Mouse (Mus musculus): ENCODE measurements around the gene Gm20388. TPM values are rescaled to one million over a fixed set of nuclear protein-coding genes. Genes with fewer than 3 reads are reported as not detected.
A peak's percentile ranks its signal among the peaks of the same experiment; 100 is the strongest.
"Not testable (repeated sequence)": the region's sequence is repeated elsewhere in the genome, so short reads cannot be mapped to it uniquely, and the experiment has no call there.

The Gm20388 gene
- polyA plus RNA-seq, 1 experiment from 2014 or later = not detected

- WGBS (ENCODE audit: insufficient replicate concordance) = 1% methylated on average over 76 of the region's 76 CpGs
These were observed 3301.9 kb downstream of the Gm20388 start, which contains the start of the genes Chmp1a and Spata33 for GRCm38 (mm10) chr8:123212321-123213117. TSS of gene Chmp1a (minus strand) at chr8:123212763. TSS of gene Spata33 (plus strand) at chr8:123212832.

GRCm38 (mm10) chr8:123213118-123213772 is 3302.6 kb downstream of the Gm20388 start:
- peaks cover 3% of the 10 kb centered on the region; the same call in 1 of the 2 replicates for H3K27me3 ChIP-seq
- H3K27ac ChIP-seq = 0 out of 2 replicates have a peak overlapping the region, but pooled peaks have one; percentile 19
- ATAC-seq (ENCODE audit: low read depth) = peak; percentile 18; the same call in 1 of the 2 replicates
- H3K9ac ChIP-seq = peak overlapping the region; percentile 98
- H3K4me3 ChIP-seq (replicated peaks) = peak overlapping the region; percentile 99
- peak overlapping the region; percentile 96 for H3K4me2 ChIP-seq
- peaks cover 24% of the 10 kb centered on the region for H3K36me3 ChIP-seq
- no peaks in the 10 kb centered on the region for H3K9me3 ChIP-seq (replicated peaks)
- H3K4me1 ChIP-seq (replicated peaks) = peaks cover 22% of the 10 kb centered on the region
- WGBS (ENCODE audit: insufficient replicate concordance) = 22% methylated on average over 22 of the region's 22 CpGs
- no peak for DNase-seq

More at GRCm38 (mm10) chr8:123212321-123213117, 3301.9 kb downstream of the Gm20388 start, which contains the start of the genes Chmp1a and Spata33:
- Histone ChIP-seq H3K4me3 (replicated peaks) (peak within 1 kb of the TSS; percentile 99), H3K27ac (peak within 1 kb of the TSS; percentile 87), H3K4me1 (replicated peaks) (peaks cover 22% of the 10 kb centered on the region), H3K9me3 (replicated peaks) (no peaks in the 10 kb centered on the region), H3K9ac (peak within 1 kb of the TSS; percentile 98), H3K27me3 (peaks cover 3% of the 10 kb centered on the region; the same call in 1 of the 2 replicates), H3K36me3 (peaks cover 32% of the 10 kb centered on the region), H3K4me2 (peak within 1 kb of the TSS; percentile 96)
- DNase-seq (peak; percentile 84), ATAC-seq (ENCODE audit: low read depth) (peak; percentile 89)

- WGBS (ENCODE audit: insufficient replicate concordance) = 29% methylated on average over 3 of the region's 3 CpGs
These were observed 3304.8 kb downstream of the Gm20388 start for GRCm38 (mm10) chr8:123215430-123215829.

GRCm38 (mm10) chr8:123220917-123221316 is 3310.3 kb downstream of the Gm20388 start:
- no peak for DNase-seq
- Histone ChIP-seq H3K4me1 (replicated peaks) (peaks cover 16% of the 10 kb centered on the region), H3K9ac (no peak overlapping the region), H3K4me3 (replicated peaks) (no peak overlapping the region), H3K27me3 (peaks cover 7% of the 10 kb centered on the region), H3K36me3 (no peaks in the 10 kb centered on the region), H3K27ac (no peak overlapping the region), H3K9me3 (replicated peaks) (no peaks in the 10 kb centered on the region), H3K4me2 (no peak overlapping the region)
- no peak for ATAC-seq (ENCODE audit: low read depth)
- 46% methylated on average over 1 of the region's 1 CpGs for WGBS (ENCODE audit: insufficient replicate concordance)

More at GRCm38 (mm10) chr8:123215430-123215829, 3304.8 kb downstream of the Gm20388 start:
- DNase-seq = no peak
- peaks cover 7% of the 10 kb centered on the region for H3K27me3 ChIP-seq
- ATAC-seq (ENCODE audit: low read depth) = no peak
- H3K4me3 ChIP-seq (replicated peaks) = no peak overlapping the region
- H3K4me1 ChIP-seq (replicated peaks) = peaks cover 22% of the 10 kb centered on the region
- no peak overlapping the region for H3K27ac ChIP-seq
- H3K36me3 ChIP-seq = peaks cover 3% of the 10 kb centered on the region; the same call in 1 of the 2 replicates
- no peaks in the 10 kb centered on the region for H3K9me3 ChIP-seq (replicated peaks)
- no peak overlapping the region for H3K9ac ChIP-seq
- no peak overlapping the region for H3K4me2 ChIP-seq

GRCm38 (mm10) chr8:123224278-123225266 is 3313.9 kb downstream of the Gm20388 start, which contains the start of gene Cdk10:
TSS of gene Cdk10 (plus strand) at chr8:123224842.
- WGBS (ENCODE audit: insufficient replicate concordance) = 2% methylated on average over 59 of the region's 59 CpGs
- peak; percentile 88 for ATAC-seq (ENCODE audit: low read depth)

GRCm38 (mm10) chr8:123228416-123228815 is 3317.8 kb downstream of the Gm20388 start:
- Histone ChIP-seq H3K27ac (no peak overlapping the region), H3K4me2 (no peak overlapping the region), H3K9ac (no peak overlapping the region), H3K27me3 (peaks cover 2% of the 10 kb centered on the region; the same call in 1 of the 2 replicates), H3K4me1 (replicated peaks) (peaks cover 19% of the 10 kb centered on the region), H3K9me3 (replicated peaks) (no peaks in the 10 kb centered on the region), H3K36me3 (peaks cover 26% of the 10 kb centered on the region; the same call in 1 of the 2 replicates), H3K4me3 (replicated peaks) (no peak overlapping the region)
- no peak for ATAC-seq (ENCODE audit: low read depth)
- 94% methylated on average over 1 of the region's 1 CpGs for WGBS (ENCODE audit: insufficient replicate concordance)
- DNase-seq = no peak

More at GRCm38 (mm10) chr8:123224278-123225266, 3313.9 kb downstream of the Gm20388 start, which contains the start of gene Cdk10:
- peaks cover 26% of the 10 kb centered on the region; the same call in 1 of the 2 replicates for H3K36me3 ChIP-seq
- peak within 1 kb of the TSS; percentile 79 for H3K9ac ChIP-seq
- H3K4me2 ChIP-seq = peak within 1 kb of the TSS; percentile 87
- peak; percentile 89 for DNase-seq
- H3K27ac ChIP-seq = peak within 1 kb of the TSS; percentile 79
- no peaks in the 10 kb centered on the region for H3K27me3 ChIP-seq
- peak within 1 kb of the TSS; percentile 71 for H3K4me3 ChIP-seq (replicated peaks)
- peaks cover 19% of the 10 kb centered on the region for H3K4me1 ChIP-seq (replicated peaks)
- no peaks in the 10 kb centered on the region for H3K9me3 ChIP-seq (replicated peaks)

GRCm38 (mm10) chr8:123230326-123230725 is 3319.7 kb downstream of the Gm20388 start:
- H3K4me2 ChIP-seq; H3K9ac ChIP-seq; DNase-seq; H3K4me3 ChIP-seq (replicated peaks); H3K27ac ChIP-seq; ATAC-seq (ENCODE audit: low read depth); H3K9me3 ChIP-seq (replicated peaks): not testable (repeated sequence)
- peaks cover 21% of the 10 kb centered on the region for H3K27me3 ChIP-seq
- peaks cover 15% of the 10 kb centered on the region for H3K4me1 ChIP-seq (replicated peaks)
- H3K36me3 ChIP-seq = peaks cover 26% of the 10 kb centered on the region; the same call in 1 of the 2 replicates
- WGBS (ENCODE audit: insufficient replicate concordance) = 77% methylated on average over 11 of the region's 11 CpGs

GRCm38 (mm10) chr8:123231742-123232141 is 3321.1 kb downstream of the Gm20388 start:
- 73% methylated on average over 5 of the region's 5 CpGs for WGBS (ENCODE audit: insufficient replicate concordance)
- no peak for ATAC-seq (ENCODE audit: low read depth)
- Histone ChIP-seq H3K9me3 (replicated peaks) (no peaks in the 10 kb centered on the region), H3K27me3 (peaks cover 28% of the 10 kb centered on the region), H3K27ac (no peak overlapping the region), H3K4me1 (replicated peaks) (peaks cover 21% of the 10 kb centered on the region), H3K4me3 (replicated peaks) (no peak overlapping the region), H3K4me2 (no peak overlapping the region), H3K9ac (no peak overlapping the region), H3K36me3 (peaks cover 22% of the 10 kb centered on the region; the same call in 1 of the 2 replicates)
- DNase-seq = no peak

GRCm38 (mm10) chr8:123232553-123232952 is 3321.9 kb downstream of the Gm20388 start:
- Histone ChIP-seq H3K4me1 (replicated peaks) (peaks cover 23% of the 10 kb centered on the region), H3K27ac (no peak overlapping the region), H3K9me3 (replicated peaks) (no peaks in the 10 kb centered on the region), H3K4me3 (replicated peaks) (no peak overlapping the region), H3K36me3 (peaks cover 18% of the 10 kb centered on the region; the same call in 1 of the 2 replicates), H3K27me3 (peaks cover 33% of the 10 kb centered on the region), H3K9ac (no peak overlapping the region), H3K4me2 (no peak overlapping the region)
- no peak for DNase-seq
- ATAC-seq (ENCODE audit: low read depth) = no peak
- WGBS (ENCODE audit: insufficient replicate concordance) = 44% methylated on average over 7 of the region's 7 CpGs

- H3K9ac ChIP-seq = no peak overlapping the region
- WGBS (ENCODE audit: insufficient replicate concordance) = 49% methylated on average over 11 of the region's 13 CpGs
- H3K36me3 ChIP-seq = 0 out of 2 replicates have a peak, but pooled peaks cover 11% of the 10 kb centered on the region
- peaks cover 23% of the 10 kb centered on the region for H3K4me1 ChIP-seq (replicated peaks)
- no peak overlapping the region for H3K27ac ChIP-seq
- H3K4me2 ChIP-seq = no peak overlapping the region
- DNase-seq = no peak
- ATAC-seq (ENCODE audit: low read depth) = no peak
- H3K27me3 ChIP-seq = peaks cover 33% of the 10 kb centered on the region
- no peak overlapping the region for H3K4me3 ChIP-seq (replicated peaks)
- no peaks in the 10 kb centered on the region for H3K9me3 ChIP-seq (replicated peaks)
These were observed 3322.7 kb downstream of the Gm20388 start for GRCm38 (mm10) chr8:123233300-123233699.

Measured in liver, embryonic 13.5 days (tissue).